Mouse (Mus musculus) hindbrain, embryonic 16.5 days (tissue): ENCODE measurements around the gene Ccr10. TPM values are rescaled to one million over a fixed set of nuclear protein-coding genes. Genes with fewer than 3 reads are reported as not detected.

Experiments used
- ATAC-seq: fragments of 200-750 bp; cut with Nextera tagmentation; 2 replicates; pipeline ENCODE4 v1.8.0; 2017; ENCODE audit warnings: moderate TSS enrichment, moderate library complexity
- H3K27ac ChIP-seq: fragments of 300-500 bp; sonication (generic); 2 replicates; pipeline ENCODE4 v1.5.1; 2014; ENCODE audit warnings: low read depth, mild to moderate bottlenecking, control low read depth, low read length, moderate library complexity
- H3K27me3 ChIP-seq: fragments of 300-500 bp; sonication (generic); replicated peaks from 2 replicates; pipeline ENCODE4 v1.6.1; 2014; ENCODE audit warnings: low read length; ENCODE audit not compliant: control insufficient read depth, insufficient read depth
- H3K36me3 ChIP-seq: fragments of 300-500 bp; sonication (generic); 2 replicates; pipeline ENCODE4 v1.6.1; 2014; ENCODE audit warnings: mild to moderate bottlenecking, low read length, moderate library complexity, mixed read lengths; ENCODE audit not compliant: control insufficient read depth, insufficient read depth
- H3K4me1 ChIP-seq: fragments of 300-500 bp; sonication (generic); 2 replicates; pipeline ENCODE4 v1.6.1; 2014; ENCODE audit warnings: low read depth, low read length; ENCODE audit not compliant: control insufficient read depth, insufficient read depth
- H3K4me2 ChIP-seq: fragments of 300-500 bp; sonication (generic); 2 replicates; pipeline ENCODE4 v1.6.1; 2014; ENCODE audit warnings: mild to moderate bottlenecking, low read length, control low read depth, moderate library complexity
- H3K4me3 ChIP-seq: fragments of 300-500 bp; sonication (generic); 2 replicates; pipeline ENCODE4 v1.5.1; 2014; ENCODE audit warnings: mild to moderate bottlenecking, low read length, control low read depth, moderate library complexity
- H3K9ac ChIP-seq: fragments of 300-500 bp; sonication (generic); 2 replicates; pipeline ENCODE4 v1.6.1; 2014; ENCODE audit warnings: low read depth, mild to moderate bottlenecking, control low read depth, low read length, moderate library complexity
- H3K9me3 ChIP-seq: fragments of 300-500 bp; sonication (generic); 2 replicates; pipeline ENCODE4 v1.6.1; 2014; ENCODE audit warnings: mild to moderate bottlenecking, low read length, moderate library complexity; ENCODE audit not compliant: control insufficient read depth
- WGBS: fragments of 180-500 bp; shearing (Covaris S2); extraction: QIAGEN DNeasy Blood & Tissue Kit; methylation state at CpG from one replicate; pipeline ENCODE4 v1.1.7; 2014; 5-methylcytosine and 5-hydroxymethylcytosine counted together
- polyA plus RNA-seq: library from polyadenylated mRNA; unstranded; fragments of >200 nt; fragmentation: Nextera tagmentation; extraction: Ambion mirVana; gene quantifications from 2 replicates; pipeline ENCODE4 v1.2.1, GENCODE M21; 2015

Ccr10 gene
- polyA plus RNA-seq, 1 experiment from 2014 or later = 0.60 TPM

DNA sequence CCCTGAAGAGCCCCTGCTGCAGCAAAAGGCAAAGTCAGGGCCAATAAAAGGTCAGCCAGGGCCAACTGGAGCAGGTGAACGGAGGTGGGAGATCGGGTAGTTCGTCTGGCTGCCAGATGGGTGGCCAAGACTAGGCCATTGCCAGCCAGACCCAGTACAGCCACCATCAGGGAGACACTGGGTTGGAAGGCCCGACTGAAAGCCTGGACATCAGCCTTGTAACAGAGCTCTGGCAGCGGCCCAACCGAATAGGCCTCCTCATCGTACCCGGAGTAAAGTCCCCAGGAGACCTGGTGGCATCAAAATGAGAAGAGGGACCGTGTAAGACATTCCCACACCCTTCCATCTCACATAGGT, 876 bp downstream of the Ccr10 start:
- Histone ChIP-seq H3K9ac (peak overlapping the region; percentile 60), H3K4me2 (peak overlapping the region; percentile 77), H3K4me1 (peaks cover 72% of the 10 kb centered on the region), H3K4me3 (peak overlapping the region; percentile 32), H3K36me3 (no peaks in the 10 kb centered on the region), H3K27ac (peak overlapping the region; percentile 70), H3K27me3 (peaks cover 6% of the 10 kb centered on the region), H3K9me3 (no peaks in the 10 kb centered on the region)
- 25% methylated on average over 9 of the region's 9 CpGs for WGBS
- no peak for ATAC-seq

- H3K4me2 ChIP-seq = peak overlapping the region; percentile 77
- H3K27ac ChIP-seq = peak overlapping the region; percentile 70
- H3K4me3 ChIP-seq = peak overlapping the region; percentile 32
- under 1% methylated on average over 61 of the region's 61 CpGs for WGBS
- H3K9ac ChIP-seq = peak overlapping the region; percentile 60
- peaks cover 4% of the 10 kb centered on the region for H3K27me3 ChIP-seq
- H3K9me3 ChIP-seq = no peaks in the 10 kb centered on the region
- ATAC-seq = peak; percentile 45
- H3K4me1 ChIP-seq = peaks cover 77% of the 10 kb centered on the region
- H3K36me3 ChIP-seq = no peaks in the 10 kb centered on the region
Measured at GRCm38 (mm10) chr11:101173631-101174388, 1.4 kb downstream of the Ccr10 start.

DNA sequence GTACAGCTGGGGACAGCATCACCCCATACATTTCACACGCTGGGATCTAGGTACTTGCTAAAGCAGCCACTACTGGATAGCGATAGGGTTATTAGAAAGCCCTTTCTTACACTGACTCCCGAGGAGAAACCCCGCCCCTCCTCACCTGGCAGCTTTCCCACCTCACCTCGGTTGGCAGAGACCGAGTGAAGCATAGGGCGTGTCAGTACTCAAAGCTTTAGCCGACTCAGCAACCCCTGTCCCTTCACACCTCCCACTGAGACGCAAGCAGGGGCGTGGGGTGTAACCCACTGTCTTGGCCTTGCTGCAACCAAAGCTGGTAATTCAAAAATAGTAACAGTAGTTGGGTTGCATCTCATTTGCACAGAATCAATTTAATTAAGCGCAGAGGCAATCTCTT, 2.1 kb downstream of the Ccr10 start:
- Histone ChIP-seq H3K9me3 (no peaks in the 10 kb centered on the region), H3K36me3 (no peaks in the 10 kb centered on the region), H3K4me3 (no peak overlapping the region), H3K4me1 (peaks cover 73% of the 10 kb centered on the region), H3K27me3 (peaks cover 11% of the 10 kb centered on the region), H3K9ac (peak overlapping the region; percentile 31; the same call in 1 of the 2 replicates), H3K27ac (no peak overlapping the region), H3K4me2 (peak overlapping the region; percentile 77)
- ATAC-seq = no peak
- 6% methylated on average over 11 of the region's 11 CpGs for WGBS

DNA sequence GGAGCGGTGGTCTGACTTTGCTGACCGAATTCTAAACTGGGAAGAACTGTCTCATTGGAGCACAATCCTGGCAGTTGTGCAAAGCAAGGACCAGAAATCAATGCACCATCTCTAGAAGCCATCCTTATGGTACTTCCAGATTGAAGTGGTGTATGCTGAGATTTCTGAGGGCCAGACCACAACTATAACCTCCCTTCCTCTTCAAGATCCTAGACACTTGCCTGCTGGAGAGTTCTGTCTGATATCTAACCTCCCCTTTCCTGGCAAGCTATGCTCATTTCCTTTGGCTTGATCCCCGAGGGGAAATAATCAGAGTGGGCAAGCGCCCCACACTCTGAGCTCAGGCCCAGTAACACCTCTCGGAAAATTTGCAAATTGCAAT, 2.8 kb downstream of the Ccr10 start:
- 5% methylated on average over 5 of the region's 5 CpGs for WGBS
- Histone ChIP-seq H3K27me3 (peaks cover 13% of the 10 kb centered on the region), H3K9me3 (no peaks in the 10 kb centered on the region)

DNA sequence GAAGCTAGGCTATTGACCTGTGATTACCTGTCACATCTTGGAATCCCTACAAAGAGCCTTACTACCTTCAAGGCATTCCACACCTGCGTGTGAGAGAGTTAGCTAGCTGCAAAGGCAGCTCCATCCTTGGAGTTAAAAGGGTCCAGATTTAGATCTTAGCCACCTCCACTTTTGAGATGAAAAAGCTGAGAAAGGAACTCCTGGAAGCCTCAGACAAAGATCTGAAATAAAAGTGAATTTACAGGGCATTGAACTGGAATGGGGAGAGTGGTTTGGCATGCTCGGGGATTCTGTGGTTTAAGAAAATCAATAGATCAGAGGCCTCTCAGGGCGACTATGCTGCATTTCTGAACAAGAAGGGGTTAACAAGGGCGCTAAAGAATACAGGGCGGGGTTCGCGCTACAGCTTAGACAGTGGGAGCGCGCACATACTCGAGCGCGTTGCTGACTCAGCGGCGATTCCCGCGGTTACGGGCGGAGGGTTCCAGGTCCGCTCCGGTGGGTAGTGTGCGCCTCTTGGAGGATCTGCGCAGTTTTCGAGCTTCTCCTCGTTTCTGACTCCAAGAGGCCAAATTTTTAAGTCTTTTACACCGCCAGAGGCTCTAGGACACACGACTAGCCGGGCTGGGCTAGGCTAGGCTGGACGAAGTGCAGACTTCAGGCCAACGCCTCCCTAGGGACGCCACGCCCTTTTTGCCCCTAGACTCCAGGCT, 3.4 kb downstream of the Ccr10 start:
- no peaks in the 10 kb centered on the region for H3K9me3 ChIP-seq
- WGBS = under 1% methylated on average over 31 of the region's 31 CpGs
- H3K36me3 ChIP-seq = peaks cover 8% of the 10 kb centered on the region
- H3K27ac ChIP-seq = peak overlapping the region; percentile 85
- peak overlapping the region; percentile 68 for H3K9ac ChIP-seq
- H3K4me2 ChIP-seq = peak overlapping the region; percentile 78
- H3K4me1 ChIP-seq = peaks cover 62% of the 10 kb centered on the region
- peak; percentile 14 for ATAC-seq
- peaks cover 19% of the 10 kb centered on the region for H3K27me3 ChIP-seq
- H3K4me3 ChIP-seq = peak overlapping the region; percentile 54

More for the DNA sequence above, 2.8 kb downstream of the Ccr10 start:
- peak overlapping the region; percentile 78 for H3K4me2 ChIP-seq
- H3K4me3 ChIP-seq = peak overlapping the region; percentile 54
- peak overlapping the region; percentile 85 for H3K27ac ChIP-seq
- peaks cover 67% of the 10 kb centered on the region for H3K4me1 ChIP-seq
- H3K9ac ChIP-seq = peak overlapping the region; percentile 68
- ATAC-seq = no peak
- H3K36me3 ChIP-seq = peaks cover 3% of the 10 kb centered on the region

GRCm38 (mm10) chr11:101170811-101171610, 4.2 kb downstream of the Ccr10 start, which contains the start of gene Plekhh3:
Plekhh3 (minus strand) TSS chr11:101171351.
- H3K4me3 ChIP-seq = peak within 1 kb of the TSS; percentile 69
- H3K9me3 ChIP-seq = no peaks in the 10 kb centered on the region
- peaks cover 57% of the 10 kb centered on the region for H3K4me1 ChIP-seq
- H3K9ac ChIP-seq = peak within 1 kb of the TSS; percentile 78
- under 1% methylated on average over 37 of the region's 50 CpGs for WGBS
- peak within 1 kb of the TSS; percentile 85 for H3K27ac ChIP-seq
- peak; percentile 96 for ATAC-seq
- H3K36me3 ChIP-seq = peaks cover 8% of the 10 kb centered on the region
- peak within 1 kb of the TSS; percentile 90 for H3K4me2 ChIP-seq
- H3K27me3 ChIP-seq = peaks cover 27% of the 10 kb centered on the region

- peak within 1 kb of the TSS; percentile 82 for H3K27ac ChIP-seq
- H3K4me3 ChIP-seq = peak within 1 kb of the TSS; percentile 69
- peaks cover 56% of the 10 kb centered on the region for H3K4me1 ChIP-seq
- peaks cover 32% of the 10 kb centered on the region for H3K27me3 ChIP-seq
- no peak for ATAC-seq
- H3K4me2 ChIP-seq = peak within 1 kb of the TSS; percentile 90
- H3K9me3 ChIP-seq = no peaks in the 10 kb centered on the region
- 0% methylated on average over 27 of the region's 35 CpGs for WGBS
- H3K36me3 ChIP-seq = peaks cover 9% of the 10 kb centered on the region
- peak within 1 kb of the TSS; percentile 78 for H3K9ac ChIP-seq
Measured at GRCm38 (mm10) chr11:101170354-101170810, 4.9 kb downstream of the Ccr10 start, which contains the start of gene Cntnap1. Cntnap1 (plus strand) TSS chr11:101170523.

- Histone ChIP-seq H3K9ac (peak overlapping the region; percentile 78), H3K4me3 (peak overlapping the region; percentile 69), H3K27ac (no peak overlapping the region), H3K27me3 (peaks cover 41% of the 10 kb centered on the region), H3K9me3 (no peaks in the 10 kb centered on the region), H3K36me3 (peaks cover 11% of the 10 kb centered on the region), H3K4me1 (peaks cover 47% of the 10 kb centered on the region), H3K4me2 (peak overlapping the region; percentile 90)
- no peak for ATAC-seq
- WGBS = 15% methylated on average over 17 of the region's 17 CpGs
Measured at GRCm38 (mm10) chr11:101169301-101170107, 5.7 kb downstream of the Ccr10 start.
